Mouse (Mus musculus) hindbrain, embryonic 11.5 days (tissue): ENCODE data around the gene Il21. TPM values are rescaled to one million over a fixed set of nuclear protein-coding genes. Genes with fewer than 3 reads are reported as not detected.

Experiments
- ATAC-seq: fragments of 200-750 bp; cut with Nextera tagmentation; 2 replicates; pipeline ENCODE4 v1.8.0; 2017; ENCODE audit warnings: mild to moderate bottlenecking, moderate TSS enrichment, moderate library complexity; ENCODE audit not compliant: low FRiP score
- DNase-seq: peaks from one replicate; pipeline ENCODE4 v3.0.0-alpha.2; 2015; ENCODE audit warnings: low spot score
- H3K27ac ChIP-seq: fragments of 300-500 bp; sonication (generic); 2 replicates; pipeline ENCODE4 v1.5.1; 2014; ENCODE audit warnings: mild to moderate bottlenecking, low read depth, low read length
- H3K27me3 ChIP-seq: fragments of 300-500 bp; sonication (generic); 2 replicates; pipeline ENCODE4 v1.6.1; 2014; ENCODE audit warnings: mild to moderate bottlenecking, low read length, moderate library complexity, mixed read lengths; ENCODE audit not compliant: control insufficient read depth, insufficient read depth
- H3K36me3 ChIP-seq: fragments of 300-500 bp; sonication (generic); 2 replicates; pipeline ENCODE4 v1.6.1; 2014; ENCODE audit warnings: mild to moderate bottlenecking, low read length, moderate library complexity, mixed read lengths; ENCODE audit not compliant: control insufficient read depth, insufficient read depth
- H3K4me1 ChIP-seq: fragments of 300-500 bp; sonication (generic); replicated peaks from 2 replicates; pipeline ENCODE4 v1.6.1; 2014; ENCODE audit warnings: low read length, mixed read lengths; ENCODE audit not compliant: control insufficient read depth, insufficient read depth
- H3K4me2 ChIP-seq: fragments of 300-500 bp; sonication (generic); replicated peaks from 2 replicates; pipeline ENCODE4 v1.6.1; 2014; ENCODE audit warnings: mild to moderate bottlenecking, low read depth, low read length
- H3K4me3 ChIP-seq: fragments of 300-500 bp; sonication (generic); 2 replicates; pipeline ENCODE4 v1.5.1; 2014; ENCODE audit warnings: low read depth, low read length
- H3K9ac ChIP-seq: fragments of 300-500 bp; sonication (generic); 2 replicates; pipeline ENCODE4 v1.6.1; 2014; ENCODE audit warnings: low read depth, low read length
- H3K9me3 ChIP-seq: fragments of 300-500 bp; sonication (generic); 2 replicates; pipeline ENCODE4 v1.6.1; 2016; ENCODE audit warnings: low read length; ENCODE audit not compliant: control insufficient read depth
- WGBS: fragments of 180-500 bp; shearing (Covaris S2); extraction: QIAGEN DNeasy Blood & Tissue Kit; methylation state at CpG from one replicate; pipeline ENCODE4 v1.1.7; 2014; 5-methylcytosine and 5-hydroxymethylcytosine counted together
- polyA plus RNA-seq: library from polyadenylated mRNA; unstranded; fragments of >200 nt; fragmentation: Nextera tagmentation; extraction: Ambion mirVana; gene quantifications from 2 replicates; pipeline ENCODE4 v1.2.1, GENCODE M21; 2014

Il21 gene
- polyA plus RNA-seq, 1 experiment from 2014 or later = not detected

GRCm38 (mm10) chr3:37180039-37180743, 52.2 kb downstream of the Il21 start:
- H3K36me3 ChIP-seq = no peaks in the 10 kb centered on the region
- no peak overlapping the region for H3K4me2 ChIP-seq
- H3K9ac ChIP-seq = no peak overlapping the region
- ATAC-seq (no peak), DNase-seq (peak; percentile 25)
- H3K4me3 ChIP-seq = no peak overlapping the region
- no peaks in the 10 kb centered on the region for H3K4me1 ChIP-seq
- H3K27me3 ChIP-seq = no peaks in the 10 kb centered on the region
- H3K9me3 ChIP-seq = no peaks in the 10 kb centered on the region
- 80% methylated on average over 12 of the region's 12 CpGs for WGBS
- no peak overlapping the region for H3K27ac ChIP-seq

GRCm38 (mm10) chr3:37179472-37179871, 53.0 kb downstream of the Il21 start:
- no peak for ATAC-seq
- 89% methylated on average over 9 of the region's 9 CpGs for WGBS
- Histone ChIP-seq H3K4me1 (no peaks in the 10 kb centered on the region), H3K4me3 (no peak overlapping the region), H3K27ac (no peak overlapping the region), H3K36me3 (no peaks in the 10 kb centered on the region), H3K9me3 (no peaks in the 10 kb centered on the region), H3K4me2 (no peak overlapping the region), H3K27me3 (no peaks in the 10 kb centered on the region), H3K9ac (no peak overlapping the region)
- DNase-seq = no peak

- no peak for ATAC-seq
- no peak for DNase-seq
- Histone ChIP-seq H3K27ac (no peak overlapping the region), H3K4me3 (no peak overlapping the region), H3K27me3 (no peaks in the 10 kb centered on the region), H3K9ac (no peak overlapping the region), H3K36me3 (no peaks in the 10 kb centered on the region), H3K9me3 (no peaks in the 10 kb centered on the region), H3K4me2 (no peak overlapping the region), H3K4me1 (no peaks in the 10 kb centered on the region)
- WGBS = 77% methylated on average over 10 of the region's 10 CpGs
Observed at GRCm38 (mm10) chr3:37174711-37175572, 57.5 kb downstream of the Il21 start.

- Histone ChIP-seq H3K4me3 (no peak overlapping the region), H3K27me3 (no peaks in the 10 kb centered on the region), H3K36me3 (no peaks in the 10 kb centered on the region), H3K4me1 (no peaks in the 10 kb centered on the region), H3K9ac (no peak overlapping the region), H3K9me3 (no peaks in the 10 kb centered on the region), H3K4me2 (no peak overlapping the region), H3K27ac (no peak overlapping the region)
- WGBS = 87% methylated on average over 8 of the region's 8 CpGs
- ATAC-seq (no peak), DNase-seq (no peak)
Observed at GRCm38 (mm10) chr3:37173285-37173684, 59.2 kb downstream of the Il21 start.

Other genes starting within 250 kb of the Il21 start
- gene Adad1, start 169.1 kb downstream of the Il21 start, polyA plus RNA-seq = 0.27 and 0.54 TPM in 2 replicates
- 0.64 and 0.73 TPM in 2 replicates for gene Il2, start 106.7 kb downstream of the Il21 start, polyA plus RNA-seq
- gene Bbs12, start 79.9 kb upstream of the Il21 start, polyA plus RNA-seq = 6.0 and 7.3 TPM in 2 replicates
- 1.4 and 1.8 TPM in 2 replicates for gene Cetn4, start 80.1 kb upstream of the Il21 start, polyA plus RNA-seq
- 0.49 and 1.1 TPM in 2 replicates for gene Fgf2, start 115.7 kb upstream of the Il21 start, polyA plus RNA-seq
- 41.9 and 44.1 TPM in 2 replicates for gene Spata5, start 187.3 kb upstream of the Il21 start, polyA plus RNA-seq
- gene Nudt6, start 187.6 kb upstream of the Il21 start, polyA plus RNA-seq = 4.1 and 4.8 TPM in 2 replicates